Mouse (Mus musculus) c-Kit-negative CD71-positive TER-119-positive erythroid progenitor cells, embryonic 14.5 days (primary cell): Measurements from ENCODE around the gene Rnf215.
"Not testable (repeated sequence)": the region's sequence is repeated elsewhere in the genome, so short reads cannot be mapped to it uniquely, and the experiment has no call there.

Source experiments
- DNase-seq: peaks from one replicate; pipeline ENCODE4 v3.0.0-alpha.2; 2013; ENCODE audit warnings: low read depth, low spot score

The Rnf215 gene

GRCm38 (mm10) chr11:4134986-4135935 lies at the start of gene Rnf215:
Rnf215 (plus strand) TSS chr11:4135202.
- peak; percentile 92 for DNase-seq

DNA sequence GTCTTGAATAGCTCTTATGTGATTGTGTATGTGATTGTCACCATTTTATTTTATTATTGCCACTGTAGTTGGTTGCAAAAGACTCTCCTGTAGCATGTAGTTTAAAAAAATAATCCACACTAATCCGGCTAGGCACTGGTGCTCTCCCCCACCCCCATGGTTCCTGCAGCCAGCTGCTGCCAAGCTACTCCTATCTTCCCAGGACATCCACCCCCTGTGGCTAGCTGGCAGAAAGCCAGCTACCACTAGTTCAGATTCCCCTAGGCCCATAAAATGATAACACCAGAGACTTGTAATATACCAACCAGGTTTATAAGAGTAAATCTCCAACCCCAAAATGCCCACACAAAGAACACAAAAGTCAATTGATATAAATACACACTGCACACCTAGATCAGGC lies 48.8 kb upstream of the Rnf215 start:
- DNase-seq = no peak

GRCm38 (mm10) chr11:4087267-4087666 lies 47.7 kb upstream of the Rnf215 start:
- DNase-seq = no peak

- no peak for DNase-seq
These were observed 41.3 kb upstream of the Rnf215 start for GRCm38 (mm10) chr11:4093459-4094377.

GRCm38 (mm10) chr11:4094378-4095170 lies 40.4 kb upstream of the Rnf215 start:
- peak; percentile 80 for DNase-seq

DNA sequence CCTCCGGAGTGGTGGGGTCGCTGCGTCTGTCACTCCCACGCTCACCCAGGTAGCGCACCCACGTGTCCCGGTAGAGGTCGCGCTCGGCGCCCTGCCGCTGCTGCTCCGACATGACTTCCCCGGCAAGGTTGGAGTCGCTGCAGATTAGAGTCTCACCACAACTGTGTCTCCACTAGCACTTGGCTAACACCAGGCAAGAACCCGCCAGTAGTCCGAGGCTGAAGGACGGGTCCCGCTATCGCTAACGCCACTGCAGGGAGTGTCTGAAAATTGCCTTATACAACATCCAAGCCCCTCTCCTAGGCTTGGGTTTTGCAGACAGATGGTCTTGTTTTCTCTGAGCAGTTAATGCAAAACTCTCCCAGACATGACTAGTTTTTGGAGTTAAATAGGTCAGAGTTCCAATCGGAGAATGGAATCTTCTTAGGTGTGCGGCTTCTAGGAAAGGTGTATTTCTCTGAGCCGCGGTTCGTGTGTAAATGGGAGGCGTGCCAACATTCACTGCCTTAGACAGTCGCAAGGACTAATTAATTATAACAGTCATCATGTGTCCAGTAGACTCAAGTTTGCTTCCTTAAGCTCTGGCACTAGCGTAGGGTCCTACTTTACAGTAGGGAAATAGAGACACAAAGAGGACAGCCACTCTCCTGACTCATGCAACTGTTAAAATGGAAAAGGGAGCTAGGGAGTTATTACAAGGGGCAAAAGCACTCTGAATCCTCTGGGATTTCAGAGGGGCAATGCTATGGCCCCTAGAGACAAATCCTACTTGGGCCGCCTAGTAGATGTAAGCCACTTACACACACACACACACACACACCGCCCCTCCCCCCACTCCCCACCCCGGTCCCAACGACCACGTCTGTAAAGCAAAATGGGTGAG lies 39.6 kb upstream of the Rnf215 start, which contains the start of gene Mtfp1:
Gene Mtfp1, minus strand, starts transcription at position 275 of the 883 bp plus-strand sequence.
- peak; percentile 49 for DNase-seq

DNA sequence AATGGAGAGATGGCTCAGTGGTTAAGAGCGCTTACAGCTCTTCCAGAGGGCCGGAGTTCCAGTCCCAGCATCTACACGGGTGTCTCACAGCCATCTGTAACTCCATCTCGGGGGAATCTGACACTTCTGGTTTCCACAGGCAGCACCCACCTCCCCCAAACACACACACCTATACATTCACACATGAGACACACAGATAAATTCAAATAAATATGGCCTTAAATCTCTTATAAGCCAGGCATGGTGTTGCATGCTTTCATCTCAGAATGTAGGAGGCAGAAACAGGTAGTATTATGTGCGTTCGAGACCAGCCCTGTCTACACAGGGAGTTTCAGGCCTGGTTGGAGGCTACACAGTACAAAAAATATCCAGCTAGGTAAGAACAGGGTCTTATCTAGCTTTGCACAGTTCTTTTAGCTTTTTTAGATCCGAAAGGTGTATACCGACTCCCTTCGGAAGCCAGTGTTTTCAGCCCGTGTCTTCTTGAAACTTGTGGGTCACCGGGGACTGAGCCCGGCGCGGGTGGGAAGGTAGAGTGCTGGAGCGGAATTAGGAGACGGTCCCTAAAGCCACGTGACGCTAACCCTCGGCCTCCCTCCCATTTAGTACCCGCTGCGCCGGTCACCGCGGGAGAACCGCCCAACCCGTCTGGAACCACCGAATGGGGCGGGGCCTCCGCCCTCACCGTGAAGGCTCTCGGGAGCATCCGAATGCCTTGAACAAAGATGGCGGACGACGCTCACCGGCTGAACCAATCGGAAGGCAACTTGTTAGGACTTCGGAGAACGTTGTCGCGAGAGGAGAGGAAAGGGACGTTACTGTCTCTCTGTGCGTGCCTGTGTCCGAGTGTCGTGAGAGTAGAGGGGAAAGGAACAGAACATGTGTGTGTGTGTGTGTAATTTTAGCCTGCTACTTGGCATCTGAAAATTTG lies 38.7 kb upstream of the Rnf215 start:
- DNase-seq = peak; percentile 98

- no peak for DNase-seq
These were observed 37.8 kb upstream of the Rnf215 start for GRCm38 (mm10) chr11:4097091-4097621.

DNA sequence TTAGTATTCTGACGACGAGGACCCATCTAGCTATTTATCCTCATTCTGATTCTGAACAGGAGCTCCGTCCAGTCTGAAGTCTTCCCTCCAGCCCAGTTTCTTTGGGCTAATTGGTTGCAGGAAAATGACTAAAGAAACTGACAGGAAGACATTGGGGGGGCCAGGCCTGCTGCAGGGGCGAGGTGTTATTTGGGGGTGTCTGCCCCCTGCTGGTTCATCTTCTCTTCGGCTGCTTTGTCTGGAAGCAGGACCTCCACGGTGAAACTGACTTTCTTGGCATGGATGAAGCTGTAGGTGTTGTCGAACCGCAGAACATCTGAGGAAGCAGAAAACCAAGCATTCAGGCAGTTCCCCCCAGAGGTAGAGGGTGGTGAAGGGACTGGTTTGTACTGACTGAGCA lies 36.9 kb upstream of the Rnf215 start:
- DNase-seq = no peak

DNA sequence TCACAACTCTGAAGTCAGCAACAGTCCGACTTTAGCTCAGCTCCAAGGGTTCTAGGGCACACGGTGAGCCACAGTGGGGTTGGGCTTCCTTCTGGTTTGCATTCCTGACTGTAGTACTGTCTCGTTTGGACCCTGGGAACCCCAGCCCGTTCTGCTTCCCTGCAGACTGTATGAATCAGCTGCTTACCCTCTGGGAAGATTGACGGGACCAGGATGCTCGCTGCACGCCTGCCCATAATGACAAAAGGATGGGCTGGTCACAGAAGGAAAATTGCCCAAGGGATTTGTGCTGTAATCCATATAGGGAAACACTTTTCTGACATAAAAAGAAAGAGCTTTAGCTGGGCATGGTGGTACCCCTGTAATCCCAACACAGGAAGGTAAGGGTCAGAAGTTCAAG lies 36.2 kb upstream of the Rnf215 start:
- no peak for DNase-seq

GRCm38 (mm10) chr11:4099447-4099846 lies 35.6 kb upstream of the Rnf215 start:
- no peak for DNase-seq

DNA sequence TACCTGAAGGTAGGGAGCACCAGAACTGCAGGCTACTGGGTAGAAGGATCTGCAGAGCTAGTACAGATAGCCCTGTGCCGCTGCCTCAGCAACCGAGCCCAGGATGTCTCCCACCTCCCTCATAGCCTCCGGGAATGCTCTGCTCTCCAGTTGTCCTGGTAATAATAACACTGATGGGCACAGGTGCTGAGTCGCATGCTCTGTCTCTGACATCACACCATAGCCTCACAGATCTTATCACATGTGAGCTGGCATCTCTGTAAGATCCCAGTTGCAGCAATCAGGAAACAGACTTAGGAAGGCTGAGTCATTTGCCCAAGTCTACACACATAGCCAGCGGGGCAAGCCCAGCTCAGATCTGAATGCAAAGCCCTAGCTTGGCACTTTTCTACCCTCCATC lies 33.2 kb upstream of the Rnf215 start:
- DNase-seq = no peak

DNA sequence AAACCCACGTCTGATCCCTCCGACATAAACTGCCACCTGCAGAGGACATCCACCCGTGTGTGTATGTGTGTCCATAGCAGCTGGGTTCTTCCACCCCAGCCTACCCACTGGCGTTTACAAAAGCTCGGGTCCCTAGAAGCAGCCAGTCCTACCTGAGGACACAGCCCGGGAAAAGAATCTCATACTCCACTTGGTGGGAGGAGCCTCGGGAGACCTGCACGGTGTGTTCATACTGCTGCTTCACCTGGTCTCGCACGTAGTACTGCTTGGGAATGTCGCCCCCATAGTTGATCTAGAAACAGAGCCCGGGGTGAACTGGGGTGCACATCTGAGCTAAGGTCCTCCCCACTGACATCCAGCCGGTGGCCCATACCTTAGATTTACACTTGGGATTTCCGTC lies 31.5 kb upstream of the Rnf215 start:
- no peak for DNase-seq

DNA sequence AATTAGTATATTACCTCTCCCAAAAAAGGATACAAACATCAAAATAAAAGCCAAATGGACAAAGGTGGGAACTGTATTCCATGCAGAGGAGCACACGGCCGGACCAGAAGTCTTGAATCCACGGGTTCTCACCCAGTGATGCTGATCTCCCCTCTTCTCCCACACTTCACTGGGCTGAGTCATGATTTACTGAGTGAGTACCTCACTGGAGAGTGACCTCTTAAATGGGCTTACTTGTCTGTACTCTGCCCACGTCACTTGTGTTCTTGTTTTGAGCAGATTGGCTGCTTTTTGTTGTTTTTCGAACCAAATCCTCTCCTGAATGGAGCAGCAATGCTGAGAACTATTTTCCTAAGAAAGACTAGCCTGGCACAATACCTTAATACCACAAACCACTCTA lies 30.0 kb upstream of the Rnf215 start:
- DNase-seq = no peak

DNA sequence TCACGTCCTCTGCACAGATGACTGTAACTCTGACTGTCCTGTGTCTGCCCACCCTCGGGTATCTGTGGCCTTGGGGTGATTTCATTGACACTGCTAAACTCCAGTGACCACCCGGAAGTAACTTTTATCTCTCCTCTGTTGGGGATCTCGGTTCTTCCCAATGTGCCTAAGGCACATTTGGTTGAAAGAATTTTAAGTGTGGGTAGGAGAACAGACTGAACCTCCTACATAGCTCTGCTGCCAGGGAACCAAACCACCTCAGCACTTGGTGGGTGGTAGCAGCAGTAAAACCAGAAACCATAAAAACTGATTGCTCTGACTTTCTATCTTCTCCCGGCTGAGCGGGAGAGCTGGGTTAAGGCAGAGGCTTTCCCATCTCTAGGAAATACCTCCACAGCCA lies 29.6 kb upstream of the Rnf215 start:
- no peak for DNase-seq

DNA sequence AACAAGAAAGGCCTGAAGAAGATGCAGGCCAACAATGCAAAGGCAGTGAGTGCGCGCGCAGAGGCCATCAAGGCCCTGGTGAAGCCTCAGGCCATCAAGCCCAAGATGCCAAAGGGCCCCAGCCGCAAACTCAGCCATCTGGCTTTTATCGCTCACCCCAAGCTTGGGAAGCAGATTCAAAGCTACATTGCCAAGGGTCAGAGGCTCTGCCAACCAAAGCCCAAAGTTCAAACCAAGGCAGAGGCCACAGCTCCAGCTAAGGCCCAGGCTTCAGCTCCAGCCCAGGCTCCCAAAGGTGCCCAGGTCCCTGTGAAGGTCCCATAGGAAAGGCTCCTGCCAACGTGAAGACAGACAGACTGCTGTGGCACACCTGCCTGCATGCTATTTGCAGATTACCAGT lies 27.1 kb upstream of the Rnf215 start:
- not testable (repeated sequence) for DNase-seq

- no peak for DNase-seq
These were observed 26.3 kb upstream of the Rnf215 start for GRCm38 (mm10) chr11:4108691-4109090.

DNA sequence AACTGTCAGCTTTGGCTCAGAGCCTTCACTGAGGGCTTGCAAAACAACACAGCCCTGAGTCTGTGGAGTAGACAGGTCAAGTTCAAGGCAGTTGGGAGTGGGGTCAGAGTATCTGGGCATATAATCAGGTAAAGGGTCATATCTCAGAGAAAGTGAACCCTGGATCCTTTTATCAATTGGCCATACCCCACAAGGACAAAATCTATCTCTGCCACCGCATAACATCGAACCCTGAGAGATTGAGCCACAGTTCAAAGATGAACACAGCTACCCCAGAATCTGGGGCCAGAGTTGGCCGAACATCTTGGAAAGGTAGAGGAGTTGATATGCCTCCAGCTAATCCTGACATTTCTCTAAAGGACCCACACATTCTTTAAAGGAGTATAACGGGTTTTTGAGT lies 23.0 kb upstream of the Rnf215 start:
- DNase-seq = no peak

DNA sequence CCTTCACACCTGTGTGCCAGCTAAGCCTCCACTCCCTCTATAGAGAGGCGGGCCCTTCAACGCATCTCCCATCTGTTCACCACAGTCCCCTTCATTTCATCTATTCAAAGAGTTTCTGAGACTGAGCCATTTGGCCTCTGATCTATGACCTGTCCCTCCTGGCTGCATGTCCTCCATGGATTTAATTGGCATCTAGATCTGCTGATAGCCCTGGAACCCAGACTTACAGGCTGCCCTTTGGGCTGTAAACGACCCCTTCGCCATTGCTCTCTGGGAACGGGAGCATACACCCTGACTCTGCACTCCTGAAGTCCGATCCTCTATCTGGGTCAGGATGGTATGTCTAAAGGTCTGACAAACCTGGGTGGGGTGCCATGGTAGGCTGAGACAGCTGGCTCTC lies 22.1 kb upstream of the Rnf215 start:
- no peak for DNase-seq
